Mouse (Mus musculus) MEL (cell line): ENCODE results near the gene Spaca6. TPM values are rescaled to one million over a fixed set of nuclear protein-coding genes. Genes with fewer than 3 reads are reported as not detected.

ENCODE experiments used
- DNase-seq: peaks from one replicate; pipeline ENCODE4 v3.0.0; 2011; ENCODE audit warnings: low read depth, low spot score
- H3K27ac ChIP-seq: 2 replicates; pipeline ENCODE4 v1.5.1; 2012; ENCODE audit warnings: low read depth, mild to moderate bottlenecking, control low read depth, low read length, moderate library complexity; ENCODE audit not compliant: control insufficient read depth
- H3K27me3 ChIP-seq, 2 experiments: fragments of 150-350 bp in 1 of 2; sonication (generic) in 1 of 2; 2 replicates each; pipeline ENCODE4 v1.6.1; 2012; ENCODE audit warnings: low read length in 2 of 2, mild to moderate bottlenecking in 2 of 2, improper control_type of control experiment in 1 of 2, moderate library complexity in 1 of 2; ENCODE audit not compliant: insufficient read depth in 2 of 2, control insufficient read depth in 1 of 2
- H3K36me3 ChIP-seq, 2 experiments: 2 replicates each; pipeline ENCODE4 v1.6.1; 2012 to 2014; ENCODE audit warnings: low read length in 2 of 2, improper control_type of control experiment in 1 of 2, inconsistent platforms in 1 of 2, mild to moderate bottlenecking in 1 of 2; ENCODE audit not compliant: insufficient read depth in 2 of 2, control insufficient read depth in 1 of 2
- H3K4me1 ChIP-seq, 2 experiments: fragments of 150-350 bp in 1 of 2; sonication (generic) in 1 of 2; 2 replicates each; pipeline ENCODE4 v1.6.1; 2012; ENCODE audit warnings: low read length in 2 of 2, improper control_type of control experiment in 1 of 2, mild to moderate bottlenecking in 1 of 2; ENCODE audit not compliant: insufficient read depth in 2 of 2, control insufficient read depth in 1 of 2
- H3K4me3 ChIP-seq, 2 experiments: fragments of 150-350 bp in 1 of 2; sonication (generic) in 1 of 2; 2 replicates each; pipeline ENCODE4 v1.5.1; 2012; ENCODE audit warnings: low read depth in 2 of 2, low read length in 2 of 2, mild to moderate bottlenecking in 2 of 2, moderate library complexity in 2 of 2, control low read depth in 1 of 2, improper control_type of control experiment in 1 of 2; ENCODE audit not compliant: control insufficient read depth in 1 of 2, insufficient read depth in 1 of 2
- H3K79me2 ChIP-seq: 2 replicates; pipeline ENCODE4 v1.6.1; 2012; ENCODE audit warnings: mild to moderate bottlenecking, low read length, moderate library complexity; ENCODE audit not compliant: control insufficient read depth, poor library complexity, insufficient read depth
- H3K9ac ChIP-seq: 2 replicates; pipeline ENCODE4 v1.6.1; 2012; ENCODE audit warnings: low read depth, mild to moderate bottlenecking, control low read depth, low read length, moderate library complexity; ENCODE audit not compliant: control insufficient read depth, poor library complexity, severe bottlenecking
- H3K9me3 ChIP-seq: fragments of 150-350 bp; sonication (generic); replicated peaks from 2 replicates; pipeline ENCODE4 v1.6.1; 2012; ENCODE audit warnings: mild to moderate bottlenecking, low read length, improper control_type of control experiment, moderate library complexity; ENCODE audit not compliant: insufficient read depth
- BHLHE40 ChIP-seq: IDR thresholded peaks from 2 replicates; pipeline ENCODE4 v1.6.1; 2012; ENCODE audit warnings: low read depth, mild to moderate bottlenecking, inconsistent platforms, low read length, improper control_type of control experiment, borderline replicate concordance
- CHD1 ChIP-seq: IDR thresholded peaks from 2 replicates; pipeline ENCODE4 v1.6.1; 2012; ENCODE audit warnings: low read depth, mild to moderate bottlenecking, inconsistent platforms, low read length, improper control_type of control experiment
- CHD2 ChIP-seq: IDR thresholded peaks from 2 replicates; pipeline ENCODE4 v1.6.1; 2011; ENCODE audit warnings: low read length, improper control_type of control experiment
- CTCF ChIP-seq, 3 experiments: IDR thresholded peaks in 2 of 3; conservative IDR thresholded peaks in 1 of 3; 2 replicates each; pipeline ENCODE4 v1.5.1; 2011 to 2012; ENCODE audit warnings: low read length in 3 of 3, low read depth in 2 of 3, mild to moderate bottlenecking in 2 of 3, improper control_type of control experiment in 1 of 3, inconsistent platforms in 1 of 3, mixed read lengths in 1 of 3, moderate library complexity in 1 of 3; ENCODE audit not compliant: control insufficient read depth in 1 of 3, insufficient read depth in 1 of 3, poor library complexity in 1 of 3, severe bottlenecking in 1 of 3
- ELF1 ChIP-seq: IDR thresholded peaks from 2 replicates; pipeline ENCODE4 v1.6.1; 2014; ENCODE audit warnings: low read depth, mild to moderate bottlenecking, inconsistent platforms, low read length, improper control_type of control experiment, moderate library complexity
- EP300 ChIP-seq, 2 experiments: IDR thresholded peaks; 2 replicates each; pipeline ENCODE4 v1.6.1; 2011; ENCODE audit warnings: improper control_type of control experiment in 2 of 2, low read length in 2 of 2, low read depth in 1 of 2, mild to moderate bottlenecking in 1 of 2
- GATA1 ChIP-seq: IDR thresholded peaks from 2 replicates; pipeline ENCODE4 v1.6.1; 2011; ENCODE audit warnings: low read depth, low read length, improper control_type of control experiment
- KAT2A ChIP-seq: conservative IDR thresholded peaks from 2 replicates; pipeline ENCODE4 v1.6.1; 2012; ENCODE audit warnings: low read depth, low read length, improper control_type of control experiment, inconsistent platforms
- MAFK ChIP-seq: IDR thresholded peaks from 2 replicates; pipeline ENCODE4 v1.6.1; 2011; ENCODE audit warnings: low read depth, mild to moderate bottlenecking, low read length, improper control_type of control experiment, borderline replicate concordance
- MAX ChIP-seq: IDR thresholded peaks from 2 replicates; pipeline ENCODE4 v1.6.1; 2011; ENCODE audit warnings: low read length, improper control_type of control experiment
- MAZ ChIP-seq: IDR thresholded peaks from 2 replicates; pipeline ENCODE4 v1.6.1; 2012; ENCODE audit warnings: low read depth, mild to moderate bottlenecking, inconsistent platforms, low read length, improper control_type of control experiment
- NELFE ChIP-seq: IDR thresholded peaks from 2 replicates; pipeline ENCODE4 v1.6.1; 2011; ENCODE audit warnings: low read depth, low read length, improper control_type of control experiment
- POLR2A ChIP-seq, 2 experiments: IDR thresholded peaks; 2 replicates each; pipeline ENCODE4 v1.6.1; 2011 to 2012; ENCODE audit warnings: low read length in 2 of 2, mild to moderate bottlenecking in 2 of 2, control low read depth in 1 of 2, improper control_type of control experiment in 1 of 2, low read depth in 1 of 2, moderate library complexity in 1 of 2; ENCODE audit not compliant: control insufficient read depth in 1 of 2, insufficient read depth in 1 of 2, poor library complexity in 1 of 2
- POLR2AphosphoS2 ChIP-seq: IDR thresholded peaks from 2 replicates; pipeline ENCODE4 v1.6.1; 2011; ENCODE audit warnings: low read length, improper control_type of control experiment
- RCOR1 ChIP-seq: IDR thresholded peaks from 2 replicates; pipeline ENCODE4 v1.6.1; 2012; ENCODE audit warnings: low read depth, mild to moderate bottlenecking, inconsistent platforms, low read length, improper control_type of control experiment
- SMC3 ChIP-seq: IDR thresholded peaks from 2 replicates; pipeline ENCODE4 v1.6.1; 2011; ENCODE audit warnings: low read depth, low read length, improper control_type of control experiment
- TAL1 ChIP-seq: IDR thresholded peaks from 2 replicates; pipeline ENCODE4 v1.6.1; 2012; ENCODE audit warnings: mild to moderate bottlenecking, inconsistent platforms, low read length, moderate library complexity, mixed read lengths
- TBP ChIP-seq: IDR thresholded peaks from 2 replicates; pipeline ENCODE4 v1.8.0; 2011; ENCODE audit warnings: low read depth, low read length, improper control_type of control experiment
- TCF12 ChIP-seq: IDR thresholded peaks from 2 replicates; pipeline ENCODE4 v1.6.1; 2014; ENCODE audit warnings: low read depth, mild to moderate bottlenecking, inconsistent platforms, low read length, improper control_type of control experiment, moderate library complexity
- UBTF ChIP-seq: IDR thresholded peaks from 2 replicates; pipeline ENCODE4 v1.6.1; 2012; ENCODE audit warnings: low read depth, mild to moderate bottlenecking, inconsistent platforms, low read length, improper control_type of control experiment, moderate library complexity, borderline replicate concordance; ENCODE audit not compliant: insufficient read depth
- USF1 ChIP-seq: IDR thresholded peaks from 2 replicates; pipeline ENCODE4 v1.6.1; 2014; ENCODE audit warnings: low read depth, mild to moderate bottlenecking, inconsistent platforms, low read length, improper control_type of control experiment, moderate library complexity
- USF2 ChIP-seq, 2 experiments: IDR thresholded peaks; 2 replicates each; pipeline ENCODE4 v1.6.1; 2011 to 2012; ENCODE audit warnings: improper control_type of control experiment in 2 of 2, low read length in 2 of 2, borderline replicate concordance in 1 of 2, inconsistent platforms in 1 of 2, low read depth in 1 of 2, mild to moderate bottlenecking in 1 of 2; ENCODE audit not compliant: insufficient read depth in 1 of 2
- ZC3H11A ChIP-seq: IDR thresholded peaks from 2 replicates; pipeline ENCODE4 v1.6.1; 2012; ENCODE audit warnings: low read depth, mild to moderate bottlenecking, inconsistent platforms, low read length, improper control_type of control experiment
- polyA plus RNA-seq, 2 experiments: library from polyadenylated mRNA; stranded (reverse) in 1 of 2; unstranded in 1 of 2; fragments of >175 nt in 1 of 2; fragments of >200 nt in 1 of 2; gene quantifications; 2 replicates each; pipeline versions ENCODE4 v1.2.1 to v1.2.4; 2012; ENCODE audit warnings: low replicate concordance in 2 of 2, low read depth in 1 of 2; ENCODE audit not compliant: insufficient read length in 2 of 2, insufficient read depth in 1 of 2, missing spikeins in 1 of 2
- total RNA-seq: library from RNA; depleted of rRNA; stranded (reverse); fragments of 300-350 nt; gene quantifications from 2 replicates; pipeline ENCODE4 v1.2.3, GENCODE M21; 2012

Spaca6 gene
- total and polyA plus RNA-seq, 3 experiments: 1.0 to 6.4 TPM; not detected in 1

- Histone ChIP-seq H3K27ac (peak overlapping the region; percentile 83), H3K4me3 (peak overlapping the region; percentile 66 to 96), H3K9me3 (no peaks in the 10 kb centered on the region), H3K9ac (peak overlapping the region; percentile 64), H3K27me3 (no peaks in the 10 kb centered on the region)
- peak; percentile 36 for DNase-seq
- TF ChIP-seq NELFE (0 out of 2 replicates have a peak, but pooled peaks have one; percentile 13), MAFK (no peak), TCF12 (0 out of 2 replicates have a peak, but pooled peaks have one; percentile 4), MAZ (peak; percentile 29; the same call in 1 of the 2 replicates)
- TF ChIP-seq, all 39 proteins: peak for 3
- Histone ChIP-seq H3K79me2 (no peaks in the 10 kb centered on the region; the same call in 1 of the 2 replicates), H3K36me3 (peaks cover 0 to 9% of the 10 kb centered on the region in 2 experiments; a peak in 2 of 4 replicates), H3K4me1 (peaks cover 2 to 16% of the 10 kb centered on the region in 2 experiments; a peak in 3 of 4 replicates)
Observed at GRCm38 (mm10) chr17:17827658-17828190, 766 bp downstream of the Spaca6 start.

- no peaks in the 10 kb centered on the region for H3K9me3 ChIP-seq
- TF ChIP-seq KAT2A (no peak), USF2 (IDR thresholded peaks at IDR 0.05; ENCODE audit: borderline replicate concordance in 1 of 2, insufficient read depth in 1 of 2, low read depth in 1 of 2, low read length in 2 of 2) (no peak), POLR2A (IDR thresholded peaks at IDR 0.05; ENCODE audit: control insufficient read depth in 1 of 2, insufficient read depth in 1 of 2, low read depth in 1 of 2, low read length in 2 of 2, poor library complexity in 1 of 2) (no peak; a peak in 1 of 4 replicates), MAZ (peak; percentile 92), EP300 (IDR thresholded peaks at IDR 0.05; ENCODE audit: low read depth in 1 of 2, low read length in 2 of 2) (no peak; a peak in 1 of 4 replicates), CTCF (IDR thresholded peaks at IDR 0.05 in 2 of 3, conservative IDR thresholded peaks at IDR 0.05 in 1 of 3; ENCODE audit: control insufficient read depth in 1 of 3, insufficient read depth in 1 of 3, low read depth in 2 of 3, low read length in 3 of 3, poor library complexity in 1 of 3, severe bottlenecking in 1 of 3) (no peak), TCF12 (no peak), TAL1 (no peak), CHD1 (no peak), ZC3H11A (no peak), BHLHE40 (no peak), USF1 (no peak), GATA1 (no peak), UBTF (no peak), TBP (no peak), CHD2 (no peak), MAX (no peak), POLR2AphosphoS2 (no peak), RCOR1 (0 out of 2 replicates have a peak, but pooled peaks have one; percentile 21), SMC3 (no peak), ELF1 (no peak), NELFE (0 out of 2 replicates have a peak, but pooled peaks have one; percentile 34)
- H3K4me3 ChIP-seq: peak overlapping the region; percentile 66 to 96
- H3K27me3 ChIP-seq: no peaks in the 10 kb centered on the region
- H3K9ac ChIP-seq: peak overlapping the region; percentile 64
- peak overlapping the region; percentile 83 for H3K27ac ChIP-seq
- H3K4me1 ChIP-seq: peaks cover 2 to 16% of the 10 kb centered on the region in 2 experiments; a peak in 3 of 4 replicates
- peak; percentile 46 for DNase-seq
- peaks cover 0 to 9% of the 10 kb centered on the region in 2 experiments; a peak in 2 of 4 replicates for H3K36me3 ChIP-seq
- H3K79me2 ChIP-seq: no peaks in the 10 kb centered on the region; the same call in 1 of the 2 replicates
Observed at GRCm38 (mm10) chr17:17828191-17828981, 1.4 kb downstream of the Spaca6 start.
